Mouse (Mus musculus) gastrocnemius, adult 2 months (tissue): ENCODE measurements around the gene Rgs2. TPM values are rescaled to one million over a fixed set of nuclear protein-coding genes. Genes with fewer than 3 reads are reported as not detected.

ENCODE experiments used
- DNase-seq: peaks from one replicate; pipeline ENCODE4 v3.0.0; 2022
- H3K27ac ChIP-seq: fragments of 200-600 bp; 2 replicates; pipeline ENCODE4 v1.8.1; 2022; ENCODE audit warnings: mild to moderate bottlenecking
- H3K4me3 ChIP-seq: fragments of 200-600 bp; 2 replicates; pipeline ENCODE4 v1.8.1; 2022; ENCODE audit warnings: mild to moderate bottlenecking, moderate library complexity
- CTCF ChIP-seq: fragments of 200-600 bp; IDR thresholded peaks from 2 replicates; pipeline ENCODE4 v1.8.1; 2022; ENCODE audit warnings: antibody characterized with exemption, mild to moderate bottlenecking, moderate library complexity
- intact Hi-C: fragments of 180-260 bp; cut with DNase I; formaldehyde crosslinking; loops from one replicate; pipeline ENCODE4 v1.15.1; 2025
- total RNA-seq, 2 experiments: library from RNA; stranded (reverse); gene quantifications; 2 replicates each; pipeline ENCODE4 v1.2.3; 2021

Gene Rgs2
- total RNA-seq, 2 experiments from 2014 or later = 3.0 to 9.5 TPM

DNA sequence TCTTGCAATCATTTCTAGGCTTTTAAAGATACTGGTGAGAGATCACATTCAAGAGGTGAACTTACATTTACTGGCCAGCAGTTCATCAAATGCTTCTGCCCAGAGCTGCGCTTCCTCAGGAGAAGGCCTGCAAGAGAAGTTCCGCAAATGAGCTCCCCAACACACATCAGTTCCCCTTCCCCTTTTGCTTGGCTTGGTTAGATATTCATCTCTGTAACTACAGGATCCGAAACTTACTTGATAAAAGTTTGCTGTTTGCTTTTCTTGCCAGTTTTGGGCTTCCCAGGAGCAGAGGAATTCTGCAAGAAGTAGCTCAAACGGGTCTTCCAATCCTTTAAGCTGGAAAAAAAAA, 1.3 kb downstream of the Rgs2 start:
- DNase-seq = no peak
- TF ChIP-seq CTCF = no peak
- H3K27ac ChIP-seq = peak overlapping the region; percentile 35
- H3K4me3 ChIP-seq = peak overlapping the region; percentile 89
- intact Hi-C loops = loop anchor here (5.0 kb wide), 2 partner anchors 60 to 85 kb away; no protein-coding TSS in a partner anchor

DNA sequence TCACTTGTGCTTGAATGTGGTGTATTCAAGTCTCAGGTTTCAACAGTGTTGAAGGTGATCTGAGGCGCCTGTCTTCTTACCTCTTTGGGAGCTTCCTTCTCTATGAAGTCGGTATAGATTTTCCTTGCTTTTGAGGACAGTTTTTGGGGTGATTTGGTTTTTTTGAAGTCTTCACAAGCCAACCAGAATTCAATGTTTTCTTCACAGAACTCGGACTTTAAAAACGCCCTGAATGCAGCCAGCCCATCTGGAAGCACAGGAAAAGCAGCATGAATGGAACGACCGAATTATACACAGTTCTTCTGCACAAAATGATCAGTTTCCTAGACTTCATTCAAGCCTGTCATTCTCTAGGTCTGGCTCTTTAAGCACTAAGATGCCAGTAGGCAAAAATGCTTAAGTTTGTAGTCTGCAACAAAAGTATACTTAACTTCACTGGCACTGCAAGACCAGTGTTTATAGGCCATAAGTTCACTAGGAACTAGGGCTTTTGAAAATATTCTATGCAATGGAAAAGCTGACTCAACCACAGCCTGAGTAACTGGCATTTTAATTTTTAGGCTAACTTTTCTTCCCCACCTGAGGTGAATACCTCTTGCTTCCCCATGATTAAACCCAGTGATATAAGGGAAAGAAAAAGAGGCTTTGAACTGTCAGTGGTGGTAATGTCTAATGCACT, 1.8 kb downstream of the Rgs2 start:
- intact Hi-C loops = loop anchor here (5.0 kb wide), 2 partner anchors 60 to 85 kb away; no protein-coding TSS in a partner anchor
- no peak for DNase-seq
- no peak for TF ChIP-seq CTCF
- peak overlapping the region; percentile 89 for H3K4me3 ChIP-seq
- no peak overlapping the region; the same call in 1 of the 2 replicates for H3K27ac ChIP-seq

DNA sequence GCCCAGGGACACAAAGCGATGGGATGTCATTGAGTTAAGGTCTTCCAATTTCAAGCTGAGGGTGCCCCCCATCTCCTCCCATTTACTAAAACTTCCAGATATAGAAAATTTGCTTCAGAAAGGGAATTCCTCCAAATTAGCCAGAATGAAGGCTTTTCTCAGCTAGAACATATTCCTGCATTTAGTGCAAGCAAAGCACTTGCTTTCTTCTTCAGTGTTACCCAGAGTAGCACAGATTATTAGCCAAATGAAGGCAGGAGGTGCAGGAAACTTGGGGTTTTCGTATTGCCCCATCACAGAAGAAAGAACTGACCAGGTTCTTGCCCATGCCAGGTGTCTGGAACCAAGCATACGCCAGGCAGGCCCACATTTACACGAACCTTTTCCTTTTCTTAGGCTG, 3.7 kb downstream of the Rgs2 start:
- no peak overlapping the region for H3K4me3 ChIP-seq
- intact Hi-C loops = loop anchor here (5.0 kb wide), 2 partner anchors 58 to 83 kb away; no protein-coding TSS in a partner anchor
- no peak overlapping the region for H3K27ac ChIP-seq
- TF ChIP-seq CTCF = no peak
- no peak for DNase-seq

DNA sequence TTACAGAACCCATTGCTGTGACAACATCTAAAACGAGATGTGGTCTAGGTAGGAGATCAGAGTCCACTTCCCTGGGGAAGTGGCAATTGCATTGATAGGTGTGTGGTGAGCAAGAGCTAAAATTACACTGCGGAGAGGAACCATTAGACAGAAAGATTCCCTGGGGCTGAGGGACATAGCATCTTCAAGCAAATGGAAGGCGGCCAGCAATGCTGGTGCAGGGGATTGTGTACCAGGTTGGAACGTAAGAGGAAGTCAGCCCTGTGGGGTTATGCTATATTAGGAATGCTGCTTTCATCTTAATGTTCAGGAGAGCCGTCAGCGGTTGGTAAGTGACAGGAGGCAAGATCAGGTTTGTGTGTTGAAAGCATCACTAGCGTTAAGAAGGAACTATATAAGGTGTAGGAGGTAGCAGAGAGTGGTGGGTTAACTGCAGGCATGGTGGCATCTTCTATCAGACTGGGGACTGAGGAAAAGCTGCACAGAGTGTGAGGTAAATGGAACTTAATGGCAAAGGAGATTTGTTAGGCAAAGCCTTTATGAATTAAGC, 4.5 kb downstream of the Rgs2 start:
- DNase-seq = no peak
- intact Hi-C loops = no loop called here
- H3K4me3 ChIP-seq = no peak overlapping the region
- no peak overlapping the region for H3K27ac ChIP-seq
- no peak for TF ChIP-seq CTCF

DNA sequence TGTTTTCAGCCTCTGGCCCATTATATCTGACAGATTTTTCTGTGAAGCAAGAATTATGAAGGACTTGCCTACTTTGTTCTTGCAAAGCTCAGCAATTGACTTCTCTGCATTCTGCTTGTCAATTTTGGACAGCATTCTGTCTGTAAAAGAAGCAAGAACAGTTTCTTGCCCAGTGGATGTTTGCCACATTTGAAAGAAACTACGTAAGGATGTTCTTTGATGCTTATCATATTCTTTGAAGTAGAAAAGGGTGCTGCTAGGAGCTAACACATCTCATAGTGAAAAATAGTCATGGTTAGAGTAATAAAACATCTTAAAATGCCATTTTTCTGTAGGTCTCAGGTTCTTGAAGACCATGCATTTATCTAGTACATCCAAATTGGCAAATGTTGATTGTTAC, 10.9 kb downstream of the Rgs2 start:
- intact Hi-C loops = no loop called here
- Histone ChIP-seq H3K4me3 (no peak overlapping the region), H3K27ac (no peak overlapping the region)
- no peak for TF ChIP-seq CTCF
- no peak for DNase-seq

DNA sequence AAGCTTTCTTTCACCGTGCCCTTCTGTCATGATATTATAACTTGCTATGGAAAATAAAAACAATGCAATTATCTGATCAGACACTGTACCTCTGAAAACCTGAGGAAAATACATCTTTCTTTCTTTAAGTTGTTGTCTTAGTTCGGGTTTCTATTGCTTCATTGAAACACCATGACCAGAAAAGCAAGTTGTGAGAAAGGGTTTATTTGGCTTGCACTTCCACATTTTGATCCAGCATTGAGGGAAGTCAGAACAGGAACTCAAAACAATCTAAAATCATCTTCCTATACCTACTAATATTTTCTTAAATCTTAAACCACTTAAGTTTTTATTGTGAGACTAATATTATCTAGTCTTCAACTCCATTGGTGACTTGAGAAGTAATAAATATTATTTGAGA, 11.4 kb downstream of the Rgs2 start:
- no peak overlapping the region for H3K4me3 ChIP-seq
- DNase-seq = no peak
- no peak for TF ChIP-seq CTCF
- H3K27ac ChIP-seq = no peak overlapping the region
- intact Hi-C loops = no loop called here

DNA sequence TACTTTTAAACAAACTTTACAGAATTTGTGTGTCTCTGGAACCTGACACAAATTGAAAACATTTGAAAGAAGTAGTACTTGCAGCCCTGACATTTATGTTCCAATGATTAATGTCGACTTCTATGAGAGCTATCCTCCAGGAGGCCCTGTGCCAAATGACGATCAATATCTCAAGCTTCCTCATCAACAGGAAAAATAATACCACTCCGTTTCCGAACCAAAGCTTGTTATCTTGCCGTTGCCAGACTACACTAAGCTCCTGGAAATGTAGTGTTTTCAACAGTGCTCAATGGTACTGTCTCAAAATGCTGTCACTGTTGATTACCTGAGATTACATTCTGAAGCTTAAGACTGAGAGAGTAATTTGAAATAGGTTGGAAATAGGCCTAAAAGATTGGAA, 13.7 kb downstream of the Rgs2 start:
- Histone ChIP-seq H3K27ac (no peak overlapping the region), H3K4me3 (no peak overlapping the region)
- no peak for DNase-seq
- intact Hi-C loops = no loop called here
- no peak for TF ChIP-seq CTCF

DNA sequence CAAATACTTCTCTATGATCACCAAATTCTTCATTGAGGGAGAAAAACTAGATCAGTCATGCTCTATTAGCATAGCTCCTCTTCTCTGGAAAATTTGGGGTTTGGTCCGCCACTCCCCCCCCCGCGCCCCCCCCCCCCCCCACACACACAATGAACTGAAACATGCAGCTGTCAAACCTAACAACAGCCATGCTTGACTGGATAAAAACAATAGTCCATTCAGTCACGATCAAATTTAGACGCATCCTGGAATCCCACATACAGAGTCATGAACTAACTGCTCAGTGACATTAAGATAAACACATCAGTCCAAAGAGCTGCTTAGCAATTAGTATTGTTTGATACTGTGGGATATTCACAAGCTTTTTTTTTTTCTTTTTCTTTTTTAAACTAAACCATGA, 14.2 kb downstream of the Rgs2 start:
- DNase-seq = no peak
- Histone ChIP-seq H3K4me3 (no peak overlapping the region), H3K27ac (no peak overlapping the region)
- intact Hi-C loops = no loop called here
- TF ChIP-seq CTCF = no peak

DNA sequence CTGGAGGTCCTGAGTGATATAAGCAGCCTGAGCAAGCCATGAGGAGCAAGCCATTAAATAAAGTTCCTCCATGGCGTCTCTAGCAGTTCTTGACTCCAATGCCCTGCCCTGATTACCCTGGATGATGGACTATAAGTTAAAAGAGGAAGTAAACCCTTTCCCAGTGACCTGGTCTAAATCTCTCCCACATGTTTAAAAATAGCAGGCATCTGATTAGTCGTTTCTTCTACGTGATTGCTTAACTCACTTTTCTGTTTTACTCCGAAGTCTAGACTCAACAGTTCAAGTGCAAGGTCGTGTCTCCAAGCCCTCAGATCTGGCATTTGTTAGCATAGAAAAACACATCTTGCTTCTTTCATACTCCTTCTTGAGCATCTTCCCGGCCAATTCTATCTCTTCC, 15.2 kb downstream of the Rgs2 start:
- DNase-seq = no peak
- no peak overlapping the region for H3K27ac ChIP-seq
- TF ChIP-seq CTCF = no peak
- no peak overlapping the region for H3K4me3 ChIP-seq
- intact Hi-C loops = no loop called here

DNA sequence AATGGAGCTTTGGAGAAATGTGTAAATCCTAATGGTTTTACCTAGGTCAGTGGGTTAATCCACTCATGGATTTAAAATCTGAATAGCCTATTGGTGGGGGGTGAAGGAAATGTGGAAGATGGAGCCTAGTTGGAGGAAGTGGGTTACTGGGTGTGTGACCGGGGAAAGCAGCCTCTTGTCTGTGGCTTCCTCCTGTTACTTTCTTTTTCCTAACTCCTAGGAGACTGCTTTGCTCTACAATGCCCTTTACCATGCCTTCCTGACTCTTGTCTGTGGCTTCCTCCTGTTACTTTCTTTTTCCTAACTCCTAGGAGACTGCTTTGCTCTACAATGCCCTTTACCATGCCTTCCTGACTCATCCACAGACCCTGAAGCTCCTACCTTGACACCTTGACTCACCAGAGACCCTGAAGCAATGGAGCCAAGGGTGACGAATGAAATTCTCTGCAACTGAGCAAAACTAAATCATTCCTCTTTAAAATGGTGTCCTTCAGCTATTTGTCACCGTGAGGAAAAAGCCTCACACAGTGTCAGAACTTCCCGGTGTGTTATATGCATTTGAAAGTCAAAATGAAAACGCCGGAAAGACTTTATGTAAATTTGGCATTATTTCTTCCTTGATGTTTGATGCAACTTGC, 18.9 kb downstream of the Rgs2 start:
- Histone ChIP-seq H3K27ac (no peak overlapping the region), H3K4me3 (no peak overlapping the region)
- TF ChIP-seq CTCF = no peak
- intact Hi-C loops = no loop called here
- DNase-seq = no peak

DNA sequence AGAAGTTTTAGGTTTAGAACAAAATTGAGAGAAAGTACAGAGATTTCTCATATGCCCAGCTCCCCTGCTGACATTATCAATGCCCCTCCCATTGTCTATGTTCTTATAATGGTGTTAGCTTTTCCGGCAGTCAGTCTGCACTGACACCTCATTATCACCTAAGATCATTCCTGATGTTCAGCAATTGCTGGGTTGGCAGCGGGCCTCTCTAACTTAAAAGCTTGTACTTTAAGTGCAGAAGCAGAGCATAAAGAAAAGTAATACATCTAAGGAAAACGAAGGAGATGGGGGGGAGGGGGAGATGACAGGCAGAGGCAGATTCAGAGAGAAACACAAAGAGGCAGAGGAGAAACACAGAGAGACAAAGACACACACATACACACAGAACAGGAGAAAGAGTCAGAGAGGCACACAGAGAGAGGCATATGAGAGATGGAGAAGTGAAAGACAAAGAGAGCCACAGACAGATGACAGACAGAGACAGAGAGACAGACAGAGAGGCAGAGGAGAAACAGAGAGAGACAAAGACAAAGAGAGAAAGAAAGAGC, 21.1 kb downstream of the Rgs2 start:
- no peak for DNase-seq
- H3K4me3 ChIP-seq = no peak overlapping the region
- TF ChIP-seq CTCF = no peak
- intact Hi-C loops = no loop called here
- no peak overlapping the region for H3K27ac ChIP-seq

DNA sequence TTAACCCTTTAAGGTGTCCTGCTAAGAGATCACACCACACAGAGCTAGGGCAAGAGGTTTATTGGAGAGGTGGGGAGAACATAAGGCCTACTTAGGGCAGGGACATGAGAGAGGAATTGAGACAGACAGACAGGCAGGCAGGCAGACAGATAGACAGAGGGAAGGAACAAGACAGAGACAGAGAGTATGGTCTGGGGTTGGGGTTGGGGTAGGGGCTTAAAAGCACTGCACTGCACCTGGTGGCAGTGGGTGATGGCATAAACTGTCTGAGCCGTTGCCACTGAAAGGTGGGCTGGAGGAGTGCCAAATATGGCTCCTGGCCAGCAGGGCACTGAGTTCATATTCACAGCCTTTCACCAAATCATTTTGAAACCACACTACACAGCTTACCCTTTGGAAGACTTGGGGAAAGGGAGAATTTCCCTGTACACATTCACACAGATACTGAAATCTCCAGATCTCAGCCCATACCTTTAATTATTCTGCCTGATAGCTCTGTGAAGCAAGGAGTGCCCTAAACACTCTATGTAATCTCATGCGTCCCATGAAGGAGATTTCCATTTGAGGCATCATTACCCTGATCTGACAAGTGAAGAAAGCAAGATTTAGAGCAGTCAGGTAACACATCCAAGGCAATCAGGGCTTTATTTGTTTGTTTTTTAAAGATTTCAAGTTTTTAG, 21.7 kb downstream of the Rgs2 start:
- TF ChIP-seq CTCF = no peak
- no peak overlapping the region for H3K4me3 ChIP-seq
- no peak for DNase-seq
- intact Hi-C loops = no loop called here
- H3K27ac ChIP-seq = no peak overlapping the region

DNA sequence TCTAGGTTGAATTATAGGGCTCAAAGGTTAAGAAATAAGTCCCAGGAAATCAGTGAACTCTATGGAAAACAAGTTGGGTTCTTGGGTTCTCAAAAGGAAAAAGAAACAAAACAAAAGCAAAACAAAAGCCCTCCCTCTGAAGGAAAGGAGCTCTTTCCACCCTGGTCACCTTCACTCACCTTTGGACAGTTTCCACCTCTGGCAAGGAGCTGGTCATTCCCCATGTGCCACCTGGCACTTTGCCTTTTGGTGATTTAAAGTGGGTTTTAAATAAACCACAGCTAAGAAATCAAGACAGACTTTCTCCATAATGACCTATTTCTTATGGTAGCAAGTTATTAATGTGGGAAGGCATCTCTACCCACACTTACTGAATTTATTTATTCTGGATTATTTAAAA, 23.1 kb downstream of the Rgs2 start:
- intact Hi-C loops = no loop called here
- H3K27ac ChIP-seq = no peak overlapping the region
- no peak for DNase-seq
- no peak for TF ChIP-seq CTCF
- H3K4me3 ChIP-seq = no peak overlapping the region
